Mouse (Mus musculus): ENCODE measurements around the gene Tmbim6.

GRCm38 (mm10) chr15:99417692-99418271 is 25.1 kb downstream of the Tmbim6 start:
- TF ChIP-seq MYOG (IDR thresholded peaks at IDR 0.05; ENCODE audit: control insufficient read depth, extremely low read depth, insufficient read length) (no peak), CTCF (IDR thresholded peaks at IDR 0.05; ENCODE audit: control insufficient read depth, insufficient read depth, insufficient read length) (no peak), MAX (IDR thresholded peaks at IDR 0.05) (no peak), USF1 (IDR thresholded peaks at IDR 0.05; ENCODE audit: low read depth) (no peak)
